Mouse (Mus musculus): Measurements from ENCODE around the gene Nebl. TPM values are rescaled to one million over a fixed set of nuclear protein-coding genes. Genes with fewer than 3 reads are reported as not detected.

Nebl gene
- polyA plus RNA-seq, 1 experiment from 2014 or later: 41.0 TPM

- ATAC-seq: no peak
- no peaks in the 10 kb centered on the region for H3K36me3 ChIP-seq (ENCODE audit: insufficient read depth, low read length)
- no peak overlapping the region for H3K9ac ChIP-seq (replicated peaks; ENCODE audit: low read depth)
- no peaks in the 10 kb centered on the region for H3K27me3 ChIP-seq (replicated peaks; ENCODE audit: insufficient read depth, low read length)
- 55% methylated on average over 4 of the region's 4 CpGs for WGBS
- no peak overlapping the region for H3K4me3 ChIP-seq (ENCODE audit: low read depth, low read length)
- no peaks in the 10 kb centered on the region for H3K4me1 ChIP-seq (ENCODE audit: insufficient read depth, low read depth, low read length)
- no peaks in the 10 kb centered on the region for H3K9me3 ChIP-seq (ENCODE audit: low read length)
- DNase-seq (ENCODE audit: low spot score): no peak
- TF ChIP-seq CTCF (IDR thresholded peaks at IDR 0.05): no peak
- TF ChIP-seq EP300 (IDR thresholded peaks at IDR 0.05): no peak
- H3K4me2 ChIP-seq (replicated peaks; ENCODE audit: low read depth, low read length): no peak overlapping the region
- no peak overlapping the region for H3K27ac ChIP-seq (ENCODE audit: low read length)
Observed at GRCm38 (mm10) chr2:17698161-17699087, 32.8 kb downstream of the Nebl start.

DNA sequence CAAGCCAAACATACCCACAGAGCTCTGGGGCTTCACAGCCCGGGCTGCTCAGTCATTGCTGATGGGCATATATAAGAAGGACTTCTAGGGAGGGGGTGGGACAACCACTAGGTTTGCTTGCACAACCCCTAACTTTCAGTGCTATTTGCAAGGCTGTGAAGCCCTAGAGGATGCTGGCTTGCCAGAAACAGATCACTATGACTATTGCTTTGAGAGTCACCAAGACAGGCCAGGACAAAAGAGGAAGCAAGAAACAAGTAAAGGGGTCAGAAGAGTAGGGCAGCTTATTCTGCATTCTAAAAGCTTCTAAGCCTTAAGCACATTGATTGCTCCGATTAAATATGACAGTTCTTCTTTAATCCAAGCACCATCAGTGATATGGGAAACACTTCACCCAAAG, 38.3 kb downstream of the Nebl start:
- H3K9ac ChIP-seq (replicated peaks; ENCODE audit: low read depth): no peak overlapping the region
- H3K36me3 ChIP-seq (ENCODE audit: insufficient read depth, low read length): no peaks in the 10 kb centered on the region
- ATAC-seq (peak; percentile 30; the same call in 1 of the 2 replicates), DNase-seq (ENCODE audit: low spot score) (peak; percentile 24)
- 80% methylated on average over 2 of the region's 2 CpGs for WGBS
- no peak overlapping the region for H3K4me3 ChIP-seq (ENCODE audit: low read depth, low read length)
- no peak for TF ChIP-seq EP300 (IDR thresholded peaks at IDR 0.05)
- no peak for TF ChIP-seq CTCF (IDR thresholded peaks at IDR 0.05)
- no peak overlapping the region for H3K4me2 ChIP-seq (replicated peaks; ENCODE audit: low read depth, low read length)
- no peaks in the 10 kb centered on the region for H3K27me3 ChIP-seq (replicated peaks; ENCODE audit: insufficient read depth, low read length)
- no peaks in the 10 kb centered on the region for H3K4me1 ChIP-seq (ENCODE audit: insufficient read depth, low read depth, low read length)
- no peaks in the 10 kb centered on the region for H3K9me3 ChIP-seq (ENCODE audit: low read length)
- H3K27ac ChIP-seq (ENCODE audit: low read length): no peak overlapping the region

- Histone ChIP-seq H3K27ac (ENCODE audit: low read length) (no peak overlapping the region), H3K9me3 (ENCODE audit: low read length) (no peaks in the 10 kb centered on the region), H3K27me3 (replicated peaks; ENCODE audit: insufficient read depth, low read length) (no peaks in the 10 kb centered on the region), H3K4me3 (ENCODE audit: low read depth, low read length) (no peak overlapping the region), H3K4me2 (replicated peaks; ENCODE audit: low read depth, low read length) (no peak overlapping the region), H3K36me3 (ENCODE audit: insufficient read depth, low read length) (no peaks in the 10 kb centered on the region), H3K9ac (replicated peaks; ENCODE audit: low read depth) (no peak overlapping the region), H3K4me1 (ENCODE audit: insufficient read depth, low read depth, low read length) (no peaks in the 10 kb centered on the region)
- ATAC-seq (no peak), DNase-seq (ENCODE audit: low spot score) (no peak)
- WGBS: 70% methylated on average over 5 of the region's 5 CpGs
- no peak for TF ChIP-seq CTCF (IDR thresholded peaks at IDR 0.05)
- TF ChIP-seq EP300 (IDR thresholded peaks at IDR 0.05): no peak
Observed at GRCm38 (mm10) chr2:17690264-17690663, 41.0 kb downstream of the Nebl start.

DNA sequence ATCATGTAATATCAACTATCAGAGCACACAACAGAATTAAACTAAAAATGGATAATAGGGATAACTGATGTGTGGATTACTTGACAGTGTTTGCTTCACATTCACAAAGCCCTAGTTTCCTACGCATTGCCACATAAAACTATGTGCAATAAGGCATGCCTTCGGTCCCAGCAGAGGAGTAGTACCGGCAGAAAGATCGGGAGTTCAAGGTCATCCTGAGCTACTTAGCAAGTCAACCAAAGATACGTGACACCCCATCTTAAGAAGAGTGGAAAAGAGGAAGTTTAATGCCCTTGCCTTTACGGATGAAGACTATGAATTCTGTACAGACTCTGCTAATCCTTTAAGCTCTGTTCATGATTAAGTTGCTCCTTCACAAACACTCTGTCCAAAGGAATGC, 44.1 kb downstream of the Nebl start:
- 83% methylated on average over 6 of the region's 6 CpGs for WGBS
- Histone ChIP-seq H3K9me3 (ENCODE audit: low read length) (no peaks in the 10 kb centered on the region), H3K9ac (replicated peaks; ENCODE audit: low read depth) (no peak overlapping the region), H3K4me1 (ENCODE audit: insufficient read depth, low read depth, low read length) (no peaks in the 10 kb centered on the region), H3K36me3 (ENCODE audit: insufficient read depth, low read length) (no peaks in the 10 kb centered on the region), H3K4me3 (ENCODE audit: low read depth, low read length) (no peak overlapping the region), H3K4me2 (replicated peaks; ENCODE audit: low read depth, low read length) (no peak overlapping the region), H3K27me3 (replicated peaks; ENCODE audit: insufficient read depth, low read length) (no peaks in the 10 kb centered on the region), H3K27ac (ENCODE audit: low read length) (no peak overlapping the region)
- no peak for DNase-seq (ENCODE audit: low spot score)
- no peak for TF ChIP-seq CTCF (IDR thresholded peaks at IDR 0.05)
- TF ChIP-seq EP300 (IDR thresholded peaks at IDR 0.05): no peak
- no peak for ATAC-seq

GRCm38 (mm10) chr2:17683326-17684040, 47.8 kb downstream of the Nebl start:
- H3K27me3 ChIP-seq (replicated peaks; ENCODE audit: insufficient read depth, low read length): no peaks in the 10 kb centered on the region
- TF ChIP-seq CTCF (IDR thresholded peaks at IDR 0.05) (no peak), EP300 (IDR thresholded peaks at IDR 0.05) (no peak)
- no peak overlapping the region for H3K4me2 ChIP-seq (replicated peaks; ENCODE audit: low read depth, low read length)
- 54% methylated on average over 4 of the region's 4 CpGs for WGBS
- no peaks in the 10 kb centered on the region for H3K4me1 ChIP-seq (ENCODE audit: insufficient read depth, low read depth, low read length)
- no peaks in the 10 kb centered on the region for H3K9me3 ChIP-seq (ENCODE audit: low read length)
- H3K4me3 ChIP-seq (ENCODE audit: low read depth, low read length): no peak overlapping the region
- DNase-seq (ENCODE audit: low spot score) (no peak), ATAC-seq (no peak)
- no peak overlapping the region for H3K9ac ChIP-seq (replicated peaks; ENCODE audit: low read depth)
- H3K36me3 ChIP-seq (ENCODE audit: insufficient read depth, low read length): no peaks in the 10 kb centered on the region
- no peak overlapping the region for H3K27ac ChIP-seq (ENCODE audit: low read length)

GRCm38 (mm10) chr2:17672156-17672555, 59.1 kb downstream of the Nebl start:
- WGBS: 90% methylated on average over 10 of the region's 10 CpGs

More at GRCm38 (mm10) chr2:17672156-17672555, 59.1 kb downstream of the Nebl start:
- DNase-seq (ENCODE audit: low spot score) (no peak), ATAC-seq (no peak)
- no peak overlapping the region for H3K4me2 ChIP-seq (replicated peaks; ENCODE audit: low read depth, low read length)
- no peaks in the 10 kb centered on the region for H3K27me3 ChIP-seq (replicated peaks; ENCODE audit: insufficient read depth, low read length)
- no peak overlapping the region for H3K9ac ChIP-seq (replicated peaks; ENCODE audit: low read depth)
- H3K4me1 ChIP-seq (ENCODE audit: insufficient read depth, low read depth, low read length): no peaks in the 10 kb centered on the region
- H3K27ac ChIP-seq (ENCODE audit: low read length): no peak overlapping the region
- no peak overlapping the region for H3K4me3 ChIP-seq (ENCODE audit: low read depth, low read length)
- no peak for TF ChIP-seq EP300 (IDR thresholded peaks at IDR 0.05)
- no peak for TF ChIP-seq CTCF (IDR thresholded peaks at IDR 0.05)
- H3K36me3 ChIP-seq (ENCODE audit: insufficient read depth, low read length): no peaks in the 10 kb centered on the region
- no peaks in the 10 kb centered on the region for H3K9me3 ChIP-seq (ENCODE audit: low read length)

Data from lung, postnatal 0 days (tissue).